Mouse (Mus musculus) forebrain, postnatal 0 days (tissue): ENCODE data around the gene Zbtb16. TPM values are rescaled to one million over a fixed set of nuclear protein-coding genes. Genes with fewer than 3 reads are reported as not detected.

Experiments
- ATAC-seq: fragments of 200-750 bp; cut with Nextera tagmentation; 2 replicates; pipeline ENCODE4 v1.8.0; 2017; ENCODE audit warnings: mild to moderate bottlenecking, moderate library complexity
- DNase-seq: peaks from one replicate; pipeline ENCODE4 v3.0.0-alpha.2; 2015
- H3K27ac ChIP-seq: fragments of 300-500 bp; sonication (generic); 2 replicates; pipeline ENCODE4 v1.5.1; 2014; ENCODE audit warnings: low read depth, mild to moderate bottlenecking, antibody characterized with exemption, low read length, moderate library complexity, mixed read lengths
- H3K27me3 ChIP-seq: fragments of 300-500 bp; sonication (generic); 2 replicates; pipeline ENCODE4 v1.6.1; 2014; ENCODE audit warnings: mild to moderate bottlenecking, low read length, mixed read lengths; ENCODE audit not compliant: insufficient read depth
- H3K36me3 ChIP-seq: fragments of 300-500 bp; sonication (generic); 2 replicates; pipeline ENCODE4 v1.6.1; 2014; ENCODE audit warnings: mild to moderate bottlenecking, moderate library complexity; ENCODE audit not compliant: insufficient read depth
- H3K4me1 ChIP-seq: fragments of 300-500 bp; sonication (generic); 2 replicates; pipeline ENCODE4 v1.6.1; 2014; ENCODE audit warnings: antibody characterized with exemption; ENCODE audit not compliant: insufficient read depth
- H3K4me2 ChIP-seq: fragments of 300-500 bp; sonication (generic); 2 replicates; pipeline ENCODE4 v1.6.1; 2014; ENCODE audit warnings: low read depth, mild to moderate bottlenecking, moderate library complexity
- H3K4me3 ChIP-seq: fragments of 300-500 bp; sonication (generic); 2 replicates; pipeline ENCODE4 v1.5.1; 2014; ENCODE audit warnings: low read depth, low read length, mixed read lengths
- H3K9ac ChIP-seq: fragments of 300-500 bp; sonication (generic); 2 replicates; pipeline ENCODE4 v1.6.1; 2014; ENCODE audit warnings: mild to moderate bottlenecking
- H3K9me3 ChIP-seq: fragments of 300-500 bp; sonication (generic); 2 replicates; pipeline ENCODE4 v1.6.1; 2016; ENCODE audit warnings: low read length
- CTCF ChIP-seq: sonication (generic); IDR thresholded peaks from 2 replicates; pipeline ENCODE4 v1.5.1; 2016; ENCODE audit warnings: antibody characterized with exemption, control low read depth, low read depth
- WGBS: fragments of 180-500 bp; shearing (Covaris S2); extraction: QIAGEN DNeasy Blood & Tissue Kit; methylation state at CpG from one replicate; pipeline ENCODE4 v1.1.7; 2014; 5-methylcytosine and 5-hydroxymethylcytosine counted together
- polyA plus RNA-seq: library from polyadenylated mRNA; unstranded; fragments of >200 nt; fragmentation: Nextera tagmentation; extraction: Ambion mirVana; gene quantifications from 2 replicates; pipeline ENCODE4 v1.2.1, GENCODE M21; 2015
- total RNA-seq: library from RNA; depleted of rRNA; stranded (reverse); fragments of >200 nt; gene quantifications from 2 replicates; pipeline ENCODE4 v1.2.3, GENCODE M21; 2014

The Zbtb16 gene
- total and polyA plus RNA-seq, 2 experiments from 2014 or later: 6.8 to 12.6 TPM

DNA sequence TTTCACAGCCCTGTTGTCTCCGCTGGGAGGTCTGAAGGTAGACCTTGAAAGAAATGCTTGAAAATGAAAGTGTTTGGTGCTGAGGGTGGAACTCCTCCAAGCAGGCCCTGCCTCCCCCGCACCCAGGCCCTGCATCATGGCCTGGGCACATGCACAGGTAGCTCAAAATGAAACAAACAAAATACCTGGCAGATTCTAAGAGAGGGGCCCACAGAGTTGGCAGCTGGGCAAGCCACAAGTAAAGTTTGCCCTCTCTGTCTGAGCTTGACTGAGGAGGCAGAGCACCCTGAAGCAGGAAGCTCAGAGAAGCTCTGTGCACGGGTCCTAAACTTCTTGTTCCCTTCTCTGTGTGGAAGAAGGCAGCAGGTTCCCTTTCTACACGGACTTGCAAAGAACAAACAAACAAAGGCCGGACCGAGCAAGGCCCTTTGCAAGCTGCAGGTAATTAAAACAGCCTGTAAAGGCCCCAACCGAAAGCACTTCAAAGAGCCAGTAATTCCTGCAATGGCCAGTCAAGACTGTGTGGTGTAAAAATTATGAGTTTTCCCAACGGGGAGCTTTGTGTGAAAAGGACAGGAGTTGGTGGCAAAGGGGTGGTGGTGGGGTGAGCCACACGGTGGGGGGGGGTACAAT is 80.5 kb downstream of the Zbtb16 start:
- H3K4me3 ChIP-seq: no peak overlapping the region
- no peaks in the 10 kb centered on the region for H3K36me3 ChIP-seq
- peaks cover 5% of the 10 kb centered on the region for H3K4me1 ChIP-seq
- ATAC-seq (no peak), DNase-seq (no peak)
- H3K9ac ChIP-seq: no peak overlapping the region
- H3K27me3 ChIP-seq: no peaks in the 10 kb centered on the region
- no peak overlapping the region for H3K4me2 ChIP-seq
- WGBS: 26% methylated on average over 9 of the region's 9 CpGs
- H3K9me3 ChIP-seq: no peaks in the 10 kb centered on the region
- no peak overlapping the region for H3K27ac ChIP-seq
- TF ChIP-seq CTCF: no peak

DNA sequence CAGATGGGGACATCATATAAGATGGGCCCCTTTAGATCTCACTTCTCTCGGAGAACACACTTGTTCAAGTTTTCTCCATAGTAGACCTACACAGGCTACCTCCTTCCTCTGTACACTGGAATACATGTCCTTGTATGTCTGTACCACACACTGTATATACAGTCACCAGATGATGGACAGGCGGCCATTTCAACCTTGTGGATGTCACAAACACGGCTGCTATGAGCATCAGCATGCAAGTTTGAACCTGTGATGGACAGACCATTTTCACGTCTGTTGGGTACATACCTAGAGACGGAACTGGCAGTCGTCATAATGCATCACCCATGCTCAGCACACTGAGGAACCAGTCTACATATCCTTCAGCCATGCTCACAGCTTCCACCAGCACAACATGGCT is 81.6 kb downstream of the Zbtb16 start:
- WGBS: 95% methylated on average over 6 of the region's 6 CpGs
- H3K27ac ChIP-seq: no peak overlapping the region
- no peak for DNase-seq

GRCm38 (mm10) chr9:48753881-48754280 is 82.1 kb downstream of the Zbtb16 start:
- no peak for DNase-seq
- TF ChIP-seq CTCF: no peak
- ATAC-seq: no peak
- H3K9ac ChIP-seq: no peak overlapping the region
- no peak overlapping the region for H3K4me2 ChIP-seq
- no peaks in the 10 kb centered on the region for H3K36me3 ChIP-seq
- no peaks in the 10 kb centered on the region for H3K4me1 ChIP-seq
- H3K27me3 ChIP-seq: no peaks in the 10 kb centered on the region
- 85% methylated on average over 6 of the region's 6 CpGs for WGBS
- H3K9me3 ChIP-seq: no peaks in the 10 kb centered on the region
- H3K4me3 ChIP-seq: no peak overlapping the region
- no peak overlapping the region for H3K27ac ChIP-seq

More for the DNA sequence above, 81.6 kb downstream of the Zbtb16 start:
- H3K36me3 ChIP-seq: no peaks in the 10 kb centered on the region
- ATAC-seq: no peak
- no peak overlapping the region for H3K4me3 ChIP-seq
- no peak overlapping the region for H3K9ac ChIP-seq
- H3K4me2 ChIP-seq: no peak overlapping the region
- no peaks in the 10 kb centered on the region for H3K4me1 ChIP-seq
- H3K9me3 ChIP-seq: no peaks in the 10 kb centered on the region
- no peaks in the 10 kb centered on the region for H3K27me3 ChIP-seq
- TF ChIP-seq CTCF: no peak

DNA sequence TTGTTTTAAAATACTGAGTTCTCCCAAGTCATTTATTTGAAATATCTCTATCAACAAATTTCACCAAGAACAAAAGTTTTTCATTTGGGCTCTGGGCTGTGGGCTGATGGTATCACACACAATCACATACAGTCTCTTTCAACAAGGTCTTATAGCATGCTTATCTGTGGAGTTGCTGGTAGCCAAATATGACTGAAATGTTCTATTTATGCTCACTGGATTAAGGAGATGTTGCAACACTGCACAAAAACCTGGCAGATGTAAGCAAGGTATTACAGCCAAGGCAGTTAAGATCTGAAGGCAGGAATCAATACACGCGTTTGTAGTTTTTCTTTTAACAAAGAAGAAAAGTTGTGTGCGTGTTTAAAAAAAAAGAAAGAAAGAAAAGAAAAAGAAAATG is 84.1 kb downstream of the Zbtb16 start:
- Histone ChIP-seq H3K4me3 (no peak overlapping the region), H3K27me3 (no peaks in the 10 kb centered on the region), H3K4me1 (no peaks in the 10 kb centered on the region), H3K4me2 (no peak overlapping the region), H3K36me3 (no peaks in the 10 kb centered on the region), H3K27ac (no peak overlapping the region), H3K9me3 (no peaks in the 10 kb centered on the region), H3K9ac (no peak overlapping the region)
- 74% methylated on average over 3 of the region's 3 CpGs for WGBS
- no peak for DNase-seq
- no peak for TF ChIP-seq CTCF
- ATAC-seq: no peak

- Histone ChIP-seq H3K4me1 (0 out of 2 replicates have a peak, but pooled peaks cover 3% of the 10 kb centered on the region), H3K27ac (no peak overlapping the region), H3K4me3 (no peak overlapping the region), H3K36me3 (no peaks in the 10 kb centered on the region), H3K27me3 (no peaks in the 10 kb centered on the region), H3K9ac (no peak overlapping the region), H3K9me3 (no peaks in the 10 kb centered on the region), H3K4me2 (no peak overlapping the region)
- ATAC-seq: no peak
- no peak for DNase-seq
- TF ChIP-seq CTCF: no peak
- WGBS: 96% methylated on average over 6 of the region's 6 CpGs
These were observed 86.4 kb downstream of the Zbtb16 start for GRCm38 (mm10) chr9:48749666-48750065.

DNA sequence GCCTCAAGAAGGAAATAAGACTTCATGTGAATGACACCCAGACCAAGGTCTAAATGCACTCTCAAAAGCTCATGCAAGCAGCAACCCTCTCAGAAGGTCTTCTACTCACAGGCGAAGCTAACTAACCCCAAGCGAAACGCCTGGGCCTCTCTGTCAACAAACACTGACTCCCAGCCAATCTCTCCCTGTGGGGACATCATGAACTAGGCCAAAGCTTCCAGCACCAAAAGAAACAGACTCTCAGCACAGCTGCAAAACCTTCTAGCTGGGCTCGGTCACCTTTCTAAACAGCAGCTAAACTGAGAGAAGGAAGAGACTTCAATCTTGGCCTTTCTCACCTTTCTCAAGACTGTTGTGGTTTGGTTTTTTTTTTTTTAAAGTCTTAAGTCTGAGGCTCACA is 86.9 kb downstream of the Zbtb16 start:
- WGBS: 89% methylated on average over 4 of the region's 4 CpGs
- H3K9me3 ChIP-seq: no peaks in the 10 kb centered on the region
- no peak for ATAC-seq
- no peak for DNase-seq
- no peak overlapping the region for H3K9ac ChIP-seq
- peaks cover 3% of the 10 kb centered on the region; the same call in 1 of the 2 replicates for H3K4me1 ChIP-seq
- no peak overlapping the region for H3K4me3 ChIP-seq
- no peak for TF ChIP-seq CTCF
- H3K36me3 ChIP-seq: no peaks in the 10 kb centered on the region
- H3K27ac ChIP-seq: no peak overlapping the region
- H3K4me2 ChIP-seq: no peak overlapping the region
- H3K27me3 ChIP-seq: no peaks in the 10 kb centered on the region

GRCm38 (mm10) chr9:48748761-48749160 is 87.3 kb downstream of the Zbtb16 start:
- no peak overlapping the region for H3K4me2 ChIP-seq

More at GRCm38 (mm10) chr9:48748761-48749160, 87.3 kb downstream of the Zbtb16 start:
- Histone ChIP-seq H3K27ac (no peak overlapping the region), H3K9me3 (no peaks in the 10 kb centered on the region), H3K36me3 (no peaks in the 10 kb centered on the region), H3K4me1 (peaks cover 3% of the 10 kb centered on the region; the same call in 1 of the 2 replicates), H3K9ac (no peak overlapping the region), H3K27me3 (no peaks in the 10 kb centered on the region), H3K4me3 (no peak overlapping the region)
- 93% methylated on average over 4 of the region's 4 CpGs for WGBS
- DNase-seq (no peak), ATAC-seq (no peak)
- TF ChIP-seq CTCF: no peak
